Mouse (Mus musculus) urinary bladder, adult 18-20 months (tissue): ENCODE results near the gene Hdhd3.

Experiments
- DNase-seq, 2 experiments: peaks; one replicate each; pipeline ENCODE4 v3.0.0; 2022; ENCODE audit warnings: low spot score in 2 of 2, mixed read lengths in 2 of 2

Hdhd3 gene

GRCm38 (mm10) chr4:62503374-62503970, at the start of gene Hdhd3:
Gene Hdhd3 (minus strand): TSS chr4:62503467.
- no peak for DNase-seq

GRCm38 (mm10) chr4:62551966-62552365, 48.7 kb upstream of the Hdhd3 start:
- no peak for DNase-seq

- no peak for DNase-seq
These were observed 41.5 kb upstream of the Hdhd3 start for GRCm38 (mm10) chr4:62544801-62545200.

- no peak for DNase-seq
These were observed 40.5 kb upstream of the Hdhd3 start for GRCm38 (mm10) chr4:62543782-62544181.

GRCm38 (mm10) chr4:62541802-62542201, 38.5 kb upstream of the Hdhd3 start:
- DNase-seq: no peak

- no peak for DNase-seq
These were observed 30.5 kb upstream of the Hdhd3 start for GRCm38 (mm10) chr4:62533729-62534128.

- no peak for DNase-seq
These were observed 24.4 kb upstream of the Hdhd3 start for GRCm38 (mm10) chr4:62527655-62528054.

GRCm38 (mm10) chr4:62526256-62526655, 23.0 kb upstream of the Hdhd3 start:
- no peak for DNase-seq

GRCm38 (mm10) chr4:62525489-62525811, 22.2 kb upstream of the Hdhd3 start:
- no peak for DNase-seq

GRCm38 (mm10) chr4:62524651-62525488, 21.6 kb upstream of the Hdhd3 start, which contains the start of the genes Pole3 and 4933430I17Rik:
Gene Pole3 (minus strand): TSS chr4:62525068.
Gene 4933430I17Rik (plus strand): TSS chr4:62525369.
- DNase-seq: peak; percentile 94 to 96

- DNase-seq: no peak
These were observed 17.7 kb upstream of the Hdhd3 start for GRCm38 (mm10) chr4:62520892-62521400.

- peak; percentile 83 to 86 for DNase-seq
These were observed 16.6 kb upstream of the Hdhd3 start, which contains the start of gene Alad for GRCm38 (mm10) chr4:62519849-62520233. Gene Alad (minus strand): TSS chr4:62519918.

GRCm38 (mm10) chr4:62519122-62519848, 16.0 kb upstream of the Hdhd3 start:
- no peak for DNase-seq

GRCm38 (mm10) chr4:62518416-62519121, 15.3 kb upstream of the Hdhd3 start:
- peak in 1 of 2 experiments; percentile 45 for DNase-seq

- DNase-seq: no peak
These were observed 14.5 kb upstream of the Hdhd3 start for GRCm38 (mm10) chr4:62517538-62518415.

- DNase-seq: no peak
These were observed 13.8 kb upstream of the Hdhd3 start for GRCm38 (mm10) chr4:62517046-62517445.

- no peak for DNase-seq
These were observed 13.3 kb upstream of the Hdhd3 start for GRCm38 (mm10) chr4:62516579-62516978.

GRCm38 (mm10) chr4:62516079-62516478, 12.8 kb upstream of the Hdhd3 start:
- DNase-seq: no peak

GRCm38 (mm10) chr4:62515490-62515889, 12.2 kb upstream of the Hdhd3 start:
- no peak for DNase-seq

- DNase-seq: no peak
These were observed 11.7 kb upstream of the Hdhd3 start for GRCm38 (mm10) chr4:62514995-62515394.
